Mouse (Mus musculus) CH12.LX (cell line): ENCODE results near the gene Ints5. TPM values are rescaled to one million over a fixed set of nuclear protein-coding genes. Genes with fewer than 3 reads are reported as not detected.

Experiments
- DNase-seq: peaks from one replicate; pipeline ENCODE4 v3.0.0-alpha.2; 2013; ENCODE audit errors: extremely low read depth
- H3K27ac ChIP-seq: 2 replicates; pipeline ENCODE4 v1.5.1; 2012; ENCODE audit warnings: low read depth, mild to moderate bottlenecking, control low read depth, moderate library complexity; ENCODE audit not compliant: insufficient read depth
- H3K27me3 ChIP-seq: replicated peaks from 2 replicates; pipeline ENCODE3; 2012; ENCODE audit warnings: inconsistent platforms
- H3K36me3 ChIP-seq, 2 experiments: replicated peaks in 1 of 2; 2 replicates each; pipeline versions ENCODE3 to v1.6.1; 2012; ENCODE audit warnings: inconsistent platforms in 1 of 2, low read length in 1 of 2, mild to moderate bottlenecking in 1 of 2, mixed read lengths in 1 of 2, moderate library complexity in 1 of 2; ENCODE audit not compliant: control insufficient read depth in 1 of 2, insufficient read depth in 1 of 2
- H3K4me1 ChIP-seq, 2 experiments: 2 replicates each; pipeline ENCODE4 v1.6.1; 2012; ENCODE audit warnings: inconsistent platforms in 1 of 2, moderate library complexity in 1 of 2; ENCODE audit not compliant: insufficient read depth in 2 of 2, control insufficient read depth in 1 of 2
- H3K4me2 ChIP-seq: 2 replicates; pipeline ENCODE4 v1.6.1; 2012; ENCODE audit warnings: low read depth, mild to moderate bottlenecking, control low read depth; ENCODE audit not compliant: poor library complexity, insufficient read depth, severe bottlenecking
- H3K4me3 ChIP-seq, 3 experiments: fragments of 150-350 bp in 1 of 3; sonication (generic) in 1 of 3; replicated peaks in 1 of 3; 2 replicates each; pipeline versions ENCODE3 to v1.5.1; 2011 to 2012; ENCODE audit warnings: low read depth in 2 of 3, low read length in 2 of 3, mild to moderate bottlenecking in 2 of 3, moderate library complexity in 2 of 3, control low read depth in 1 of 3, improper control_type of control experiment in 1 of 3, inconsistent platforms in 1 of 3, mixed read lengths in 1 of 3; ENCODE audit not compliant: poor library complexity in 1 of 3
- H3K79me2 ChIP-seq: replicated peaks from 2 replicates; pipeline ENCODE4 v1.6.1; 2012; ENCODE audit warnings: mild to moderate bottlenecking, moderate library complexity; ENCODE audit not compliant: control insufficient read depth, poor library complexity, insufficient read depth, severe bottlenecking; ENCODE audit errors: extremely low read depth
- H3K9ac ChIP-seq: 2 replicates; pipeline ENCODE4 v1.6.1; 2012; ENCODE audit warnings: low read depth, mild to moderate bottlenecking, control low read depth, moderate library complexity; ENCODE audit not compliant: insufficient read depth
- H3K9me3 ChIP-seq: replicated peaks from 2 replicates; pipeline ENCODE3; 2012; ENCODE audit warnings: low read length, inconsistent platforms, mixed read lengths
- CHD1 ChIP-seq: IDR thresholded peaks from 2 replicates; pipeline ENCODE4 v1.6.1; 2012; ENCODE audit warnings: low read depth, low read length, improper control_type of control experiment, inconsistent platforms
- E2F4 ChIP-seq: IDR thresholded peaks from 2 replicates; pipeline ENCODE4 v1.6.1; 2011; ENCODE audit warnings: low read depth, low read length, improper control_type of control experiment; ENCODE audit not compliant: insufficient replicate concordance
- EP300 ChIP-seq: IDR thresholded peaks from 2 replicates; pipeline ENCODE4 v1.6.1; 2011; ENCODE audit warnings: low read length, improper control_type of control experiment
- GABPA ChIP-seq: IDR thresholded peaks from 2 replicates; pipeline ENCODE4 v1.6.1; 2012; ENCODE audit warnings: low read depth, low read length, improper control_type of control experiment, inconsistent platforms; ENCODE audit not compliant: insufficient replicate concordance
- IRF4 ChIP-seq: IDR thresholded peaks from 2 replicates; pipeline ENCODE4 v1.6.1; 2014; ENCODE audit warnings: low read depth, mild to moderate bottlenecking, inconsistent platforms, low read length, improper control_type of control experiment
- JUND ChIP-seq: conservative IDR thresholded peaks from 2 replicates; pipeline ENCODE4 v1.6.1; 2011; ENCODE audit warnings: low read depth, low read length, improper control_type of control experiment
- MAX ChIP-seq: IDR thresholded peaks from 2 replicates; pipeline ENCODE4 v1.6.1; 2011; ENCODE audit warnings: low read length, improper control_type of control experiment
- MAZ ChIP-seq: IDR thresholded peaks from 2 replicates; pipeline ENCODE4 v1.6.1; 2012; ENCODE audit warnings: low read depth, mild to moderate bottlenecking, inconsistent platforms, low read length, improper control_type of control experiment, moderate library complexity
- MXI1 ChIP-seq: IDR thresholded peaks from 2 replicates; pipeline ENCODE4 v1.6.1; 2011; ENCODE audit warnings: mild to moderate bottlenecking, low read depth, low read length, improper control_type of control experiment
- NELFE ChIP-seq: IDR thresholded peaks from 2 replicates; pipeline ENCODE4 v1.6.1; 2011; ENCODE audit warnings: low read depth, low read length, improper control_type of control experiment
- PAX5 ChIP-seq: IDR thresholded peaks from 2 replicates; pipeline ENCODE4 v1.6.1; 2012; ENCODE audit warnings: low read length, inconsistent platforms, mixed read lengths
- POLR2AphosphoS2 ChIP-seq: IDR thresholded peaks from 2 replicates; pipeline ENCODE4 v1.6.1; 2011; ENCODE audit warnings: low read depth, low read length, improper control_type of control experiment
- RAD21 ChIP-seq: IDR thresholded peaks from 2 replicates; pipeline ENCODE4 v1.6.1; 2011; ENCODE audit warnings: low read depth, mild to moderate bottlenecking, low read length, improper control_type of control experiment, moderate library complexity
- RCOR1 ChIP-seq: conservative IDR thresholded peaks from 2 replicates; pipeline ENCODE4 v1.6.1; 2012; ENCODE audit warnings: low read depth, mild to moderate bottlenecking, inconsistent platforms, low read length, improper control_type of control experiment
- SMC3 ChIP-seq: IDR thresholded peaks from 2 replicates; pipeline ENCODE4 v1.6.1; 2011; ENCODE audit warnings: low read depth, low read length, improper control_type of control experiment
- TBP ChIP-seq: conservative IDR thresholded peaks from 2 replicates; pipeline ENCODE4 v1.6.1; 2011; ENCODE audit warnings: low read depth, low read length, improper control_type of control experiment
- TCF12 ChIP-seq: IDR thresholded peaks from 2 replicates; pipeline ENCODE4 v1.6.1; 2014; ENCODE audit warnings: low read depth, mild to moderate bottlenecking, inconsistent platforms, low read length, improper control_type of control experiment
- USF2 ChIP-seq: conservative IDR thresholded peaks from 2 replicates; pipeline ENCODE4 v1.6.1; 2011; ENCODE audit warnings: low read depth, low read length, improper control_type of control experiment
- ZC3H11A ChIP-seq: IDR thresholded peaks from 2 replicates; pipeline ENCODE4 v1.6.1; 2012; ENCODE audit warnings: low read depth, mild to moderate bottlenecking, inconsistent platforms, low read length, improper control_type of control experiment
- ZKSCAN1 ChIP-seq: IDR thresholded peaks from 2 replicates; pipeline ENCODE4 v1.6.1; 2012; ENCODE audit warnings: low read depth, inconsistent platforms, low read length, improper control_type of control experiment, borderline replicate concordance
- dilution Hi-C: fragments of 300-500 bp; cut with MboI; formaldehyde crosslinking; loops from 2 replicates; pipeline ENCODE4 v1.14.3; 2020; ENCODE audit warnings: low sequenced_read_pairs; ENCODE audit not compliant: extremely low pct_unique_long_range_greater_than_20kb, extremely low pct_ligation_motif_present
- in situ Hi-C: fragments of 300-500 bp; cut with MboI; formaldehyde crosslinking; loops from 3 replicates; pipeline ENCODE4 v1.14.3; 2019; ENCODE audit warnings: low sequenced_read_pairs, low pct_ligation_motif_present, low pct_unique_long_range_greater_than_20kb, mixed read lengths
- polyA plus RNA-seq: library from polyadenylated mRNA; unstranded; fragments of >175 nt; gene quantifications from 2 replicates; pipeline ENCODE4 v1.2.1, GENCODE M21; 2012; ENCODE audit warnings: low read depth; ENCODE audit not compliant: insufficient read length
- total RNA-seq, 2 experiments: library from RNA; depleted of rRNA; stranded (reverse); fragments of 300-350 nt in 1 of 2; fragments of >200 nt in 1 of 2; gene quantifications; 2 replicates each; pipeline ENCODE4 v1.2.3; 2012 to 2014

Gene Ints5
- total and polyA plus RNA-seq, 3 experiments, result 17.2 to 38.9 (median 38.0) TPM

DNA sequence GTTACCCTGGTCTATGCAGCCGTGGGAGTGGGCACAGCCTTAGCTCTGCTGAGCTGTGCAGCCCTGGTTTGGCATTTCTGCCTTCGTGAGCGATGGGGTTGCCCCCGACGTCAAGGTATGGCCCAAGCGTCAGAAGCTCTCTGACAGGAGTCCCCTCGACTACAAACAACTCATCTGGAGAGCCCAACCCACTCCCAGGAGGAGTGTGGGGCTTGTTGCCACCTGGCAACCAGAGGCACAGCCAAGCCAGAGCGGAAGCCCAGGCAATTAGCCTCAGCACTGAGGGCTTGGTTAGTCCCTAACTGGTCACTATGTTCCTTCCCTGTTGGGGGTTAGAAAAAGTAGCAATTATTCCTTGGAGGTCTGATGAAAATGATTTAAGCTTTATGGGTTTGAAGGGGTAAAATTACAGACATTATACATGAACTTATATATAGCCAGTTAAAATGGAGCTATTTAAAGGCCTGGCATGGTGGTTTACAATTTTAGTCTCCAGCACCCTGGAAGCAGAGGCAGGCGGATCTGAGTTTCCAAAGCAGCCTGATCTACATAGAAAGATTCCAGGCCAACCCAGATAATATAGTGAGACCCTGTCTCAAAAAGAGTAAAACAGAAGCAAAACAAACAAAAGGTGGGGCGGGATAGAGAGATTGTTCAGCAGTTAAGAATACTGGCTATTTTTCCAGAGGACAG is 40.4 kb upstream of the Ints5 start:
- dilution Hi-C loops, result no loop called here
- H3K4me3 ChIP-seq, result no peak overlapping the region

DNA sequence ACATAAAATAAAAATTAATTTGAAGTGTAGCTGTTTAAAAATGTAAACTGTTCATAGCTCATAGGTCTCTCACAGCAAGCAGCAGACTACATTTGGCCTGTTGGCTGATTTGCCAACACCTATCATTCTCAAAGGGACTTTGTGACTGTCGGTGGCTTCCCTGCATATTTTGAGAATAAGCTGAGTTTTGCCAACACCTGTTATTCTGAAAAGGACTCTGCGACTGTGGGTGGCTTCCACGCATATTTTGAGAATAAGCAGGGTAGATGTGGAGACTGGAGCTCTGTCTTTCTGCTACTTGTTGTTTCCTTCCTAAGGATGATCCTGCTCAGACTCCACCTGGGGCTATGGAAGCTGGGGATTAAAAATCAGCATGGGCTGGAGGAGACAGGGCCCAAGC is 39.7 kb upstream of the Ints5 start:
- TF ChIP-seq MXI1 (no peak), TCF12 (no peak), POLR2AphosphoS2 (no peak), SMC3 (no peak), MAX (no peak), IRF4 (no peak), GABPA (no peak), RAD21 (no peak), ZC3H11A (no peak), NELFE (no peak), CHD1 (no peak), EP300 (no peak), MAZ (no peak), E2F4 (no peak), ZKSCAN1 (no peak), JUND (no peak), TBP (no peak), RCOR1 (no peak), PAX5 (no peak)
- H3K27me3 ChIP-seq, result no peaks in the 10 kb centered on the region
- peaks cover 5 to 13% of the 10 kb centered on the region in 2 experiments for H3K36me3 ChIP-seq
- H3K79me2 ChIP-seq, result no peaks in the 10 kb centered on the region
- no peak for DNase-seq
- no peak overlapping the region for H3K27ac ChIP-seq
- no peak overlapping the region for H3K4me3 ChIP-seq
- no peaks in the 10 kb centered on the region for H3K4me1 ChIP-seq
- no peak overlapping the region for H3K4me2 ChIP-seq
- H3K9ac ChIP-seq, result no peak overlapping the region
- dilution Hi-C loops (no loop called here), in situ Hi-C loops (no loop called here)
- no peaks in the 10 kb centered on the region for H3K9me3 ChIP-seq

More for the DNA sequence above, 40.4 kb upstream of the Ints5 start:
- DNase-seq, result no peak
- TF ChIP-seq MAX, result no peak
- TF ChIP-seq USF2, result no peak
- TF ChIP-seq TBP, result no peak
- TF ChIP-seq, all 38 proteins: peak for 0
- in situ Hi-C loops, result no loop called here
- Histone ChIP-seq H3K27ac (no peak overlapping the region), H3K27me3 (no peaks in the 10 kb centered on the region), H3K4me2 (no peak overlapping the region), H3K9me3 (no peaks in the 10 kb centered on the region), H3K9ac (no peak overlapping the region), H3K79me2 (no peaks in the 10 kb centered on the region), H3K4me1 (no peaks in the 10 kb centered on the region), H3K36me3 (peaks cover 12 to 20% of the 10 kb centered on the region in 2 experiments)
